Mouse (Mus musculus): ENCODE data around the gene Zfp970. TPM values are rescaled to one million over a fixed set of nuclear protein-coding genes. Genes with fewer than 3 reads are reported as not detected.

Zfp970 gene
- total RNA-seq, 2 experiments from 2014 or later: 15.0 to 18.8 TPM

Other genes starting within 250 kb of the Zfp970 start
- under 1 TPM; 0.46 to 0.80 TPM for gene Gm14409, start 197.7 kb upstream of the Zfp970 start, total RNA-seq (2021)
- gene Gm14412, start 140.4 kb upstream of the Zfp970 start, total RNA-seq (2021): under 1 TPM; 0.76 to 0.89 TPM
- 10 to 100 TPM; 21.5 to 21.8 TPM for gene Gm14418, start 66.4 kb upstream of the Zfp970 start, total RNA-seq (2021)
- gene Gm14403, start 33.5 kb downstream of the Zfp970 start, total RNA-seq (2021): 10 to 100 TPM; 19.2 TPM
- gene Gm14406, start 113.5 kb downstream of the Zfp970 start, total RNA-seq (2021): not detected

Measured in left cerebral cortex, postnatal 4 days (tissue).